Mouse (Mus musculus) CH12.LX (cell line): ENCODE results near the gene Proser2. TPM values are rescaled to one million over a fixed set of nuclear protein-coding genes. Genes with fewer than 3 reads are reported as not detected.

Experiments
- DNase-seq: peaks from one replicate; pipeline ENCODE4 v3.0.0-alpha.2; 2013; ENCODE audit errors: extremely low read depth
- H3K27ac ChIP-seq: 2 replicates; pipeline ENCODE4 v1.5.1; 2012; ENCODE audit warnings: low read depth, mild to moderate bottlenecking, control low read depth, moderate library complexity; ENCODE audit not compliant: insufficient read depth
- H3K27me3 ChIP-seq: replicated peaks from 2 replicates; pipeline ENCODE3; 2012; ENCODE audit warnings: inconsistent platforms
- H3K36me3 ChIP-seq, 2 experiments: replicated peaks in 1 of 2; 2 replicates each; pipeline versions ENCODE3 to v1.6.1; 2012; ENCODE audit warnings: inconsistent platforms in 1 of 2, low read length in 1 of 2, mild to moderate bottlenecking in 1 of 2, mixed read lengths in 1 of 2, moderate library complexity in 1 of 2; ENCODE audit not compliant: control insufficient read depth in 1 of 2, insufficient read depth in 1 of 2
- H3K4me1 ChIP-seq, 2 experiments: 2 replicates each; pipeline ENCODE4 v1.6.1; 2012; ENCODE audit warnings: inconsistent platforms in 1 of 2, moderate library complexity in 1 of 2; ENCODE audit not compliant: insufficient read depth in 2 of 2, control insufficient read depth in 1 of 2
- H3K4me2 ChIP-seq: 2 replicates; pipeline ENCODE4 v1.6.1; 2012; ENCODE audit warnings: low read depth, mild to moderate bottlenecking, control low read depth; ENCODE audit not compliant: poor library complexity, insufficient read depth, severe bottlenecking
- H3K4me3 ChIP-seq, 3 experiments: fragments of 150-350 bp in 1 of 3; sonication (generic) in 1 of 3; replicated peaks in 1 of 3; 2 replicates each; pipeline versions ENCODE3 to v1.5.1; 2011 to 2012; ENCODE audit warnings: low read depth in 2 of 3, low read length in 2 of 3, mild to moderate bottlenecking in 2 of 3, moderate library complexity in 2 of 3, control low read depth in 1 of 3, improper control_type of control experiment in 1 of 3, inconsistent platforms in 1 of 3, mixed read lengths in 1 of 3; ENCODE audit not compliant: poor library complexity in 1 of 3
- H3K79me2 ChIP-seq: replicated peaks from 2 replicates; pipeline ENCODE4 v1.6.1; 2012; ENCODE audit warnings: mild to moderate bottlenecking, moderate library complexity; ENCODE audit not compliant: control insufficient read depth, poor library complexity, insufficient read depth, severe bottlenecking; ENCODE audit errors: extremely low read depth
- H3K9ac ChIP-seq: 2 replicates; pipeline ENCODE4 v1.6.1; 2012; ENCODE audit warnings: low read depth, mild to moderate bottlenecking, control low read depth, moderate library complexity; ENCODE audit not compliant: insufficient read depth
- H3K9me3 ChIP-seq: replicated peaks from 2 replicates; pipeline ENCODE3; 2012; ENCODE audit warnings: low read length, inconsistent platforms, mixed read lengths
- BHLHE40 ChIP-seq: IDR thresholded peaks from 2 replicates; pipeline ENCODE4 v1.6.1; 2011; ENCODE audit warnings: mild to moderate bottlenecking, low read depth, low read length, improper control_type of control experiment
- CHD1 ChIP-seq: IDR thresholded peaks from 2 replicates; pipeline ENCODE4 v1.6.1; 2012; ENCODE audit warnings: low read depth, low read length, improper control_type of control experiment, inconsistent platforms
- CHD2 ChIP-seq: IDR thresholded peaks from 2 replicates; pipeline ENCODE4 v1.6.1; 2011; ENCODE audit warnings: low read length, improper control_type of control experiment
- CTCF ChIP-seq, 2 experiments: IDR thresholded peaks in 1 of 2; conservative IDR thresholded peaks in 1 of 2; 2 replicates each; pipeline ENCODE4 v1.5.1; 2011 to 2012; ENCODE audit warnings: low read depth in 2 of 2, low read length in 2 of 2, improper control_type of control experiment in 1 of 2, inconsistent platforms in 1 of 2, mild to moderate bottlenecking in 1 of 2, moderate library complexity in 1 of 2
- E2F4 ChIP-seq: IDR thresholded peaks from 2 replicates; pipeline ENCODE4 v1.6.1; 2011; ENCODE audit warnings: low read depth, low read length, improper control_type of control experiment; ENCODE audit not compliant: insufficient replicate concordance
- ELF1 ChIP-seq: IDR thresholded peaks from 2 replicates; pipeline ENCODE4 v1.6.1; 2014; ENCODE audit warnings: low read depth, mild to moderate bottlenecking, inconsistent platforms, low read length, improper control_type of control experiment
- EP300 ChIP-seq: IDR thresholded peaks from 2 replicates; pipeline ENCODE4 v1.6.1; 2011; ENCODE audit warnings: low read length, improper control_type of control experiment
- ETS1 ChIP-seq: conservative IDR thresholded peaks from 2 replicates; pipeline ENCODE4 v1.6.1; 2012; ENCODE audit warnings: low read depth, mild to moderate bottlenecking, inconsistent platforms, low read length, improper control_type of control experiment, moderate library complexity
- HCFC1 ChIP-seq: IDR thresholded peaks from 2 replicates; pipeline ENCODE4 v1.6.1; 2012; ENCODE audit warnings: low read depth, mild to moderate bottlenecking, inconsistent platforms, low read length, improper control_type of control experiment
- IRF4 ChIP-seq: IDR thresholded peaks from 2 replicates; pipeline ENCODE4 v1.6.1; 2014; ENCODE audit warnings: low read depth, mild to moderate bottlenecking, inconsistent platforms, low read length, improper control_type of control experiment
- JUND ChIP-seq: conservative IDR thresholded peaks from 2 replicates; pipeline ENCODE4 v1.6.1; 2011; ENCODE audit warnings: low read depth, low read length, improper control_type of control experiment
- MAFK ChIP-seq: IDR thresholded peaks from 2 replicates; pipeline ENCODE4 v1.6.1; 2011; ENCODE audit warnings: low read length, improper control_type of control experiment; ENCODE audit not compliant: insufficient replicate concordance
- MAX ChIP-seq: IDR thresholded peaks from 2 replicates; pipeline ENCODE4 v1.6.1; 2011; ENCODE audit warnings: low read length, improper control_type of control experiment
- MAZ ChIP-seq: IDR thresholded peaks from 2 replicates; pipeline ENCODE4 v1.6.1; 2012; ENCODE audit warnings: low read depth, mild to moderate bottlenecking, inconsistent platforms, low read length, improper control_type of control experiment, moderate library complexity
- MEF2A ChIP-seq: IDR thresholded peaks from 2 replicates; pipeline ENCODE4 v1.6.1; 2014; ENCODE audit warnings: low read depth, mild to moderate bottlenecking, inconsistent platforms, low read length, improper control_type of control experiment, borderline replicate concordance
- MYC ChIP-seq: IDR thresholded peaks from 2 replicates; pipeline ENCODE4 v1.6.1; 2011; ENCODE audit warnings: low read depth, mild to moderate bottlenecking, improper control_type of control experiment, low read length
- NELFE ChIP-seq: IDR thresholded peaks from 2 replicates; pipeline ENCODE4 v1.6.1; 2011; ENCODE audit warnings: low read depth, low read length, improper control_type of control experiment
- NRF1 ChIP-seq: IDR thresholded peaks from 2 replicates; pipeline ENCODE4 v1.6.1; 2014; ENCODE audit warnings: low read depth, mild to moderate bottlenecking, inconsistent platforms, low read length, improper control_type of control experiment, moderate library complexity
- PAX5 ChIP-seq: IDR thresholded peaks from 2 replicates; pipeline ENCODE4 v1.6.1; 2012; ENCODE audit warnings: low read length, inconsistent platforms, mixed read lengths
- POLR2A ChIP-seq: IDR thresholded peaks from 2 replicates; pipeline ENCODE4 v1.6.1; 2011; ENCODE audit warnings: low read depth, mild to moderate bottlenecking, improper control_type of control experiment, low read length
- RAD21 ChIP-seq: IDR thresholded peaks from 2 replicates; pipeline ENCODE4 v1.6.1; 2011; ENCODE audit warnings: low read depth, mild to moderate bottlenecking, low read length, improper control_type of control experiment, moderate library complexity
- SIN3A ChIP-seq: IDR thresholded peaks from 2 replicates; pipeline ENCODE4 v1.6.1; 2012; ENCODE audit warnings: low read length, improper control_type of control experiment, inconsistent platforms
- SMC3 ChIP-seq: IDR thresholded peaks from 2 replicates; pipeline ENCODE4 v1.6.1; 2011; ENCODE audit warnings: low read depth, low read length, improper control_type of control experiment
- TCF12 ChIP-seq: IDR thresholded peaks from 2 replicates; pipeline ENCODE4 v1.6.1; 2014; ENCODE audit warnings: low read depth, mild to moderate bottlenecking, inconsistent platforms, low read length, improper control_type of control experiment
- ZC3H11A ChIP-seq: IDR thresholded peaks from 2 replicates; pipeline ENCODE4 v1.6.1; 2012; ENCODE audit warnings: low read depth, mild to moderate bottlenecking, inconsistent platforms, low read length, improper control_type of control experiment
- ZKSCAN1 ChIP-seq: IDR thresholded peaks from 2 replicates; pipeline ENCODE4 v1.6.1; 2012; ENCODE audit warnings: low read depth, inconsistent platforms, low read length, improper control_type of control experiment, borderline replicate concordance
- ZNF384 ChIP-seq: IDR thresholded peaks from 2 replicates; pipeline ENCODE4 v1.6.1; 2012; ENCODE audit warnings: low read depth, low read length, improper control_type of control experiment, inconsistent platforms
- dilution Hi-C: fragments of 300-500 bp; cut with MboI; formaldehyde crosslinking; loops from 2 replicates; pipeline ENCODE4 v1.14.3; 2020; ENCODE audit warnings: low sequenced_read_pairs; ENCODE audit not compliant: extremely low pct_unique_long_range_greater_than_20kb, extremely low pct_ligation_motif_present
- in situ Hi-C: fragments of 300-500 bp; cut with MboI; formaldehyde crosslinking; loops from 3 replicates; pipeline ENCODE4 v1.14.3; 2019; ENCODE audit warnings: low sequenced_read_pairs, low pct_ligation_motif_present, low pct_unique_long_range_greater_than_20kb, mixed read lengths
- polyA plus RNA-seq: library from polyadenylated mRNA; unstranded; fragments of >175 nt; gene quantifications from 2 replicates; pipeline ENCODE4 v1.2.1, GENCODE M21; 2012; ENCODE audit warnings: low read depth; ENCODE audit not compliant: insufficient read length
- total RNA-seq, 2 experiments: library from RNA; depleted of rRNA; stranded (reverse); fragments of 300-350 nt in 1 of 2; fragments of >200 nt in 1 of 2; gene quantifications; 2 replicates each; pipeline ENCODE4 v1.2.3; 2012 to 2014

Proser2 gene
- total and polyA plus RNA-seq, 3 experiments, result 0.29 to 2.1 TPM; not detected in 1

- Histone ChIP-seq H3K36me3 (no peaks in the 10 kb centered on the region), H3K4me3 (no peak overlapping the region), H3K4me1 (no peaks in the 10 kb centered on the region; a peak in 1 of 4 replicates), H3K9ac (no peak overlapping the region), H3K27ac (no peak overlapping the region), H3K9me3 (peaks cover 3% of the 10 kb centered on the region), H3K27me3 (no peaks in the 10 kb centered on the region), H3K79me2 (no peaks in the 10 kb centered on the region), H3K4me2 (no peak overlapping the region)
- TF ChIP-seq MAZ (no peak), E2F4 (no peak), ELF1 (no peak), SIN3A (no peak), ZKSCAN1 (no peak), EP300 (no peak), MYC (no peak), SMC3 (no peak), MAFK (no peak), BHLHE40 (no peak), CHD2 (no peak), TCF12 (no peak), CTCF (conservative IDR thresholded peaks at IDR 0.05 in 1 of 2, IDR thresholded peaks at IDR 0.05 in 1 of 2; ENCODE audit: low read depth in 2 of 2, low read length in 2 of 2) (no peak), MEF2A (no peak), JUND (no peak), CHD1 (no peak), ZNF384 (no peak), HCFC1 (no peak), RAD21 (no peak), POLR2A (no peak)
- dilution Hi-C loops (no loop called here), in situ Hi-C loops (no loop called here)
- DNase-seq, result no peak
These were observed 62.7 kb downstream of the Proser2 start for GRCm38 (mm10) chr2:6067341-6067740.

GRCm38 (mm10) chr2:6060071-6060804 is 69.8 kb downstream of the Proser2 start:
- dilution Hi-C loops (no loop called here), in situ Hi-C loops (no loop called here)
- Histone ChIP-seq H3K27ac (no peak overlapping the region), H3K4me2 (no peak overlapping the region), H3K36me3 (peaks cover 7 to 24% of the 10 kb centered on the region in 2 experiments), H3K79me2 (no peaks in the 10 kb centered on the region), H3K4me3 (no peak overlapping the region), H3K4me1 (no peaks in the 10 kb centered on the region), H3K27me3 (no peaks in the 10 kb centered on the region), H3K9me3 (no peaks in the 10 kb centered on the region), H3K9ac (no peak overlapping the region)
- TF ChIP-seq ZNF384, result no peak
- no peak for TF ChIP-seq POLR2A
- no peak for TF ChIP-seq MAX
- no peak for TF ChIP-seq MYC
- TF ChIP-seq IRF4, result no peak
- no peak for TF ChIP-seq CTCF (conservative IDR thresholded peaks at IDR 0.05 in 1 of 2, IDR thresholded peaks at IDR 0.05 in 1 of 2; ENCODE audit: low read depth in 2 of 2, low read length in 2 of 2)
- TF ChIP-seq ZC3H11A, result no peak
- no peak for TF ChIP-seq RAD21
- TF ChIP-seq MEF2A, result no peak
- TF ChIP-seq SIN3A, result no peak
- TF ChIP-seq ETS1, result no peak
- TF ChIP-seq EP300, result no peak
- TF ChIP-seq HCFC1, result no peak
- no peak for TF ChIP-seq PAX5
- TF ChIP-seq NELFE, result no peak
- no peak for TF ChIP-seq NRF1
- DNase-seq, result no peak
